Mouse (Mus musculus): ENCODE data around the gene Fam214b. TPM values are rescaled to one million over a fixed set of nuclear protein-coding genes. Genes with fewer than 3 reads are reported as not detected.

Fam214b gene
- total and polyA plus RNA-seq, 3 experiments, result 17.7 to 24.4 (median 17.8) TPM

GRCm38 (mm10) chr4:43052627-43053026 lies 6.6 kb upstream of the Fam214b start:
- Histone ChIP-seq H3K9me3 (replicated peaks) (no peaks in the 10 kb centered on the region), H3K27me3 (ENCODE audit: insufficient read depth, low read length) (peaks cover 7% of the 10 kb centered on the region), H3K4me3 (ENCODE audit: low read depth, low read length) (no peak overlapping the region), H3K36me3 (replicated peaks) (no peaks in the 10 kb centered on the region), H3K4me1 (ENCODE audit: insufficient read depth, low read depth, low read length) (peaks cover 1% of the 10 kb centered on the region)
- no peak for ATAC-seq (ENCODE audit: extremely low read depth, insufficient number of reproducible peaks, low FRiP score, poor library complexity, severe bottlenecking)
- TF ChIP-seq GATA2 (IDR thresholded peaks at IDR 0.05; ENCODE audit: borderline replicate concordance, low read depth, low read length), result no peak
- TF ChIP-seq GATA1 (IDR thresholded peaks at IDR 0.05; ENCODE audit: borderline replicate concordance, low read length), result no peak
- no peak for TF ChIP-seq CTCF (IDR thresholded peaks at IDR 0.05; ENCODE audit: low read depth, low read length)
- no peak for TF ChIP-seq POLR2AphosphoS5 (IDR thresholded peaks at IDR 0.05; ENCODE audit: insufficient replicate concordance, low read depth, low read length)
- TF ChIP-seq TAL1 (conservative IDR thresholded peaks at IDR 0.05; ENCODE audit: low read depth, low read length), result no peak
- DNase-seq (ENCODE audit: low spot score), result no peak

- peak; percentile 64 for DNase-seq (ENCODE audit: low spot score)
- peaks cover 49% of the 10 kb centered on the region for H3K4me1 ChIP-seq (ENCODE audit: insufficient read depth, low read depth, low read length)
- no peak for ATAC-seq (ENCODE audit: extremely low read depth, insufficient number of reproducible peaks, low FRiP score, poor library complexity, severe bottlenecking)
Observed at GRCm38 (mm10) chr4:43047231-43047630, 1.2 kb upstream of the Fam214b start.

GRCm38 (mm10) chr4:43046607-43047006 lies 587 bp upstream of the Fam214b start:
- TF ChIP-seq POLR2AphosphoS5 (IDR thresholded peaks at IDR 0.05; ENCODE audit: insufficient replicate concordance, low read depth, low read length) (no peak), GATA1 (IDR thresholded peaks at IDR 0.05; ENCODE audit: borderline replicate concordance, low read length) (no peak), CTCF (IDR thresholded peaks at IDR 0.05; ENCODE audit: low read depth, low read length) (no peak), TAL1 (conservative IDR thresholded peaks at IDR 0.05; ENCODE audit: low read depth, low read length) (no peak), GATA2 (IDR thresholded peaks at IDR 0.05; ENCODE audit: borderline replicate concordance, low read depth, low read length) (no peak)
- H3K27me3 ChIP-seq (ENCODE audit: insufficient read depth, low read length), result peaks cover 9% of the 10 kb centered on the region
- no peaks in the 10 kb centered on the region for H3K9me3 ChIP-seq (replicated peaks)
- H3K4me3 ChIP-seq (ENCODE audit: low read depth, low read length), result no peak overlapping the region; the same call in 1 of the 2 replicates
- H3K36me3 ChIP-seq (replicated peaks), result no peaks in the 10 kb centered on the region
- no peak for ATAC-seq (ENCODE audit: extremely low read depth, insufficient number of reproducible peaks, low FRiP score, poor library complexity, severe bottlenecking)
- peaks cover 49% of the 10 kb centered on the region for H3K4me1 ChIP-seq (ENCODE audit: insufficient read depth, low read depth, low read length)
- no peak for DNase-seq (ENCODE audit: low spot score)

More at GRCm38 (mm10) chr4:43047231-43047630, 1.2 kb upstream of the Fam214b start:
- peaks cover 9% of the 10 kb centered on the region for H3K27me3 ChIP-seq (ENCODE audit: insufficient read depth, low read length)
- no peak overlapping the region; the same call in 1 of the 2 replicates for H3K4me3 ChIP-seq (ENCODE audit: low read depth, low read length)
- H3K9me3 ChIP-seq (replicated peaks), result no peaks in the 10 kb centered on the region
- TF ChIP-seq GATA1 (IDR thresholded peaks at IDR 0.05; ENCODE audit: borderline replicate concordance, low read length) (no peak), GATA2 (IDR thresholded peaks at IDR 0.05; ENCODE audit: borderline replicate concordance, low read depth, low read length) (no peak), CTCF (IDR thresholded peaks at IDR 0.05; ENCODE audit: low read depth, low read length) (peak; percentile 70; the same call in 1 of the 2 replicates), POLR2AphosphoS5 (IDR thresholded peaks at IDR 0.05; ENCODE audit: insufficient replicate concordance, low read depth, low read length) (no peak)
- H3K36me3 ChIP-seq (replicated peaks), result no peaks in the 10 kb centered on the region

GRCm38 (mm10) chr4:43045285-43045658 lies 748 bp downstream of the Fam214b start:
- Histone ChIP-seq H3K36me3 (replicated peaks) (no peaks in the 10 kb centered on the region), H3K27me3 (ENCODE audit: insufficient read depth, low read length) (peaks cover 9% of the 10 kb centered on the region), H3K4me3 (ENCODE audit: low read depth, low read length) (peak overlapping the region; percentile 73), H3K4me1 (ENCODE audit: insufficient read depth, low read depth, low read length) (peaks cover 59% of the 10 kb centered on the region), H3K9me3 (replicated peaks) (no peaks in the 10 kb centered on the region)
- no peak for DNase-seq (ENCODE audit: low spot score)
- no peak for ATAC-seq (ENCODE audit: extremely low read depth, insufficient number of reproducible peaks, low FRiP score, poor library complexity, severe bottlenecking)
- TF ChIP-seq GATA2 (IDR thresholded peaks at IDR 0.05; ENCODE audit: borderline replicate concordance, low read depth, low read length) (no peak), CTCF (IDR thresholded peaks at IDR 0.05; ENCODE audit: low read depth, low read length) (no peak), TAL1 (conservative IDR thresholded peaks at IDR 0.05; ENCODE audit: low read depth, low read length) (no peak), GATA1 (IDR thresholded peaks at IDR 0.05; ENCODE audit: borderline replicate concordance, low read length) (no peak), POLR2AphosphoS5 (IDR thresholded peaks at IDR 0.05; ENCODE audit: insufficient replicate concordance, low read depth, low read length) (no peak)

- DNase-seq (ENCODE audit: low spot score) (no peak), ATAC-seq (ENCODE audit: extremely low read depth, insufficient number of reproducible peaks, low FRiP score, poor library complexity, severe bottlenecking) (no peak)
- Histone ChIP-seq H3K27me3 (ENCODE audit: insufficient read depth, low read length) (peaks cover 6% of the 10 kb centered on the region), H3K36me3 (replicated peaks) (no peaks in the 10 kb centered on the region), H3K4me3 (ENCODE audit: low read depth, low read length) (peak overlapping the region; percentile 73), H3K9me3 (replicated peaks) (no peaks in the 10 kb centered on the region), H3K4me1 (ENCODE audit: insufficient read depth, low read depth, low read length) (peaks cover 65% of the 10 kb centered on the region)
- TF ChIP-seq POLR2AphosphoS5 (IDR thresholded peaks at IDR 0.05; ENCODE audit: insufficient replicate concordance, low read depth, low read length), result no peak
- no peak for TF ChIP-seq GATA2 (IDR thresholded peaks at IDR 0.05; ENCODE audit: borderline replicate concordance, low read depth, low read length)
- no peak for TF ChIP-seq GATA1 (IDR thresholded peaks at IDR 0.05; ENCODE audit: borderline replicate concordance, low read length)
- no peak for TF ChIP-seq CTCF (IDR thresholded peaks at IDR 0.05; ENCODE audit: low read depth, low read length)
- TF ChIP-seq TAL1 (conservative IDR thresholded peaks at IDR 0.05; ENCODE audit: low read depth, low read length), result no peak
Observed at GRCm38 (mm10) chr4:43044673-43045072, 1.3 kb downstream of the Fam214b start.

GRCm38 (mm10) chr4:43043644-43044357 lies 2.2 kb downstream of the Fam214b start:
- peaks cover 73% of the 10 kb centered on the region for H3K4me1 ChIP-seq (ENCODE audit: insufficient read depth, low read depth, low read length)
- peaks cover 6% of the 10 kb centered on the region for H3K27me3 ChIP-seq (ENCODE audit: insufficient read depth, low read length)
- TF ChIP-seq GATA2 (IDR thresholded peaks at IDR 0.05; ENCODE audit: borderline replicate concordance, low read depth, low read length), result no peak
- no peak for TF ChIP-seq GATA1 (IDR thresholded peaks at IDR 0.05; ENCODE audit: borderline replicate concordance, low read length)
- no peak for TF ChIP-seq CTCF (IDR thresholded peaks at IDR 0.05; ENCODE audit: low read depth, low read length)
- TF ChIP-seq POLR2AphosphoS5 (IDR thresholded peaks at IDR 0.05; ENCODE audit: insufficient replicate concordance, low read depth, low read length), result no peak
- no peak for TF ChIP-seq TAL1 (conservative IDR thresholded peaks at IDR 0.05; ENCODE audit: low read depth, low read length)
- no peak for ATAC-seq (ENCODE audit: extremely low read depth, insufficient number of reproducible peaks, low FRiP score, poor library complexity, severe bottlenecking)
- H3K4me3 ChIP-seq (ENCODE audit: low read depth, low read length), result peak overlapping the region; percentile 35; the same call in 1 of the 2 replicates
- H3K36me3 ChIP-seq (replicated peaks), result no peaks in the 10 kb centered on the region
- H3K9me3 ChIP-seq (replicated peaks), result no peaks in the 10 kb centered on the region
- DNase-seq (ENCODE audit: low spot score), result peak; percentile 17
